Mouse (Mus musculus) small intestine, adult 2 months (tissue): ENCODE data around the gene St5.

Source experiments
- CTCF ChIP-seq: fragments of 200-500 bp; IDR thresholded peaks from 2 replicates; pipeline ENCODE4 v1.5.1; 2012; ENCODE audit warnings: low read depth, mild to moderate bottlenecking, control low read depth, inconsistent platforms, low read length, moderate library complexity, mixed read lengths; ENCODE audit not compliant: insufficient replicate concordance, insufficient read length; ENCODE audit errors: extremely low read depth
- POLR2A ChIP-seq: fragments of 200-500 bp; IDR thresholded peaks from 2 replicates; pipeline ENCODE4 v1.6.1; 2012; ENCODE audit warnings: low read depth, mild to moderate bottlenecking, control low read depth, inconsistent platforms, low read length, moderate library complexity

DNA sequence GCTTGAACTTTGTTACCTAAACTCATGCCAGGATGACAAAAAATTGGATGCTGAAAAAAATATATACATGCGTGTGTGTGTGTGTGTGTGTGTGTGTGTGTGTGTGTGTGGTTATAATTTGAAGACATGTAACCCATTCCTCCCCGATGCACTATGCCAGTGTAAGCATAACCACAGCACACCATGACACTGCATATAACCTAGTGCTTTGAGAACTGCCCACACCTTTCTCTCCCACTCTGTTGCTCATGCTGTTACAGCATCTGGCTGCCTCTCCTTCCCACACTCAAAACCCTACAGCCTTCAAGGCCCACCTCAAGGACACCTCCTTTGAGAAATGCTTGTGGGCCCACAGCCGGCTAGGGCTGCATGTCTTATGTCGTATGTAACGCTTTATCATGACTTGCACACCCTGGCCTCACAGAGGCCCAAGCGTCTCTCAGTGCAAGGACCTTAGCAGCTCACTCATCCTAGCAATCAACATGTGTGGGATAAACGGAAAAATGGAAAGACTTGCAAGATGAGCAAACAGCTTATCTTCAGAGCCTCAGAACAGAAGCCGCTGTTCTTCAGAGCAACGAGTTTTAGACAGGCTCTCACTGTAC, 81.1 kb downstream of the St5 start:
- no peak for TF ChIP-seq CTCF
- TF ChIP-seq POLR2A, result no peak
